Mouse (Mus musculus): ENCODE results near the gene Gm4631.
"Not testable (repeated sequence)": the region's sequence is repeated elsewhere in the genome, so short reads cannot be mapped to it uniquely, and the experiment has no call there.

Gene Gm4631

DNA sequence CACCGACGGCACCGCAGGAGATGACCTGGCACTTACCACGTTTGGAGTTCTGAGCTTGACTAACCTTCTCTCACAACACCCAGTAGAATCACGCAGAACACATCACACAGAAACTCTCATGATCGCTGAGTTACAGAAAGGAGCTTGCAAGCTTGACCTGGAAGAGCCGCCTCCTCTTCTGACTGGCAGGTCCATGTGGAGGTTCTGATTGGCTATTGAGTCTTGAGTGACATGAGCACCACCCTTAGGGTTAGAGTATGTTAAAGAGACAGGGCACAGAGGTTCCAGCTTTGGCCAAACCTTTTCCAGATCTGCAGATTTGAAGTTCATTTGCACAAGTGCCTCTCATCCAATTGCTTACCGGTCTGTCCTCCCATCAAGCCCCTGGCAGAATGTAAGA is at the start of gene Gm4631:
Gene Gm4631, minus strand, starts transcription at position 101 of the 400 bp plus-strand sequence.
- not testable (repeated sequence) for DNase-seq

DNA sequence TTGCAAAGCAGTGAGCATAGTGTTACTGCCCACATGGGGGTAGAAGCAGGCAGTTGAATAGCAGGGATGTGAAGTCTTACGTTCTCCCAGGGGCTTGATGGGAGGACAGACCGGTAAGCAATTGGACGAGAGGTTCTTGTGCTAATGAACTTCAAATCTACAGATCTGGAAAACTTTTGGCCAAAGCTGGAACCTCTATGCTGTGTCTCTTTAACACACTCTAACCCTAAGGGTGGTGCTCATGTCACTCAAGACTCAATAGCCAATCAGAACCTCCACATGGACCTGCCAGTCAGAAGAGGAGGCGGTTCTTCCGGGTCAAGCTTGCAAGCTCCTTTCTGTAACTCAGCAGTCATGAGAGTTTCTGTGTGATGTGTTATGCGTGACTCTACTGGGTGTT is 34.1 kb upstream of the Gm4631 start, which contains the start of gene Zfp968:
Gene Zfp968, plus strand, starts transcription at position 301 of the 400 bp plus-strand sequence.
- DNase-seq: not testable (repeated sequence)

DNA sequence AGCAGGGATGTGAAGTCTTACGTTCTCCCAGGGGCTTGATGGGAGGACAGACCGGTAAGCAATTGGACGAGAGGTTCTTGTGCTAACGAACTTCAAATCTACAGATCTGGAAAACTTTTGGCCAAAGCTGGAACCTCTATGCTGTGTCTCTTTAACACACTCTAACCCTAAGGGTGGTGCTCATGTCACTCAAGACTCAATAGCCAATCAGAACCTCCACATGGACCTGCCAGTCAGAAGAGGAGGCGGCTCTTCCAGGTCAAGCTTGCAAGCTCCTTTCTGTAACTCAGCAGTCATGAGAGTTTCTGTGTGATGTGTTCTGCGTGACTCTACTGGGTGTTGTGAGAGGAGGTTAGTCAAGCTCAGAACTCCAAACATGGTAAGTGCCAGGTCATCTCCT is 63.2 kb downstream of the Gm4631 start, which contains the start of gene Gm14440:
Gene Gm14440, plus strand, starts transcription at position 301 of the 400 bp plus-strand sequence.
- DNase-seq: not testable (repeated sequence)

All from thymus, postnatal 4 days (tissue).